Mouse (Mus musculus): ENCODE results near the gene Fam166a. TPM values are rescaled to one million over a fixed set of nuclear protein-coding genes. Genes with fewer than 3 reads are reported as not detected.

Fam166a gene
- total RNA-seq (2021), result under 1 TPM in 1 of 2 experiments, not detected in 1; 0.69 TPM
- long read RNA-seq, result 0 reads

GRCm38 (mm10) chr2:25218445-25218844, at the start of gene Fam166a:
TSS of gene Fam166a (plus strand) at chr2:25218745.
- DNase-seq (ENCODE audit: low spot score in 2 of 2), result no peak

DNA sequence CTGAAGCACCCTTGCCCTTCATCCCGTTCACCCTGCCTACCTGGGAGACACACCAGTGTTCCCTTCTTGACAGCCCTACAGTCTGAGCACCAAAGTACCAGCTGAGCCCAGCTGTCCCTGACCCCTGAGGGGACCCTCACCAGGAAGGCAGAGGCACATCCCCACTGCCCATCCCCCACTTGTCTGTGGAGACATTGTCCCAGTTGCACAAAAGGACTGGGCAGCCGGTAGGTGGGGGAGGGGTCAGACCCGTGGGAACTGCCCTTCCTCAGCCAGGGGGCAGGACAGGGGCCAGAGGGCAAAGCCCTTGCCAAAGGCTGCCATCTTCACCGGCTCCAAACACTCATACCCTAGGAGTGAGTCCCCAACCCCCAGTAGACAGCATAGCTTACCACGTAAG, 48.8 kb upstream of the Fam166a start:
- DNase-seq (ENCODE audit: low spot score in 2 of 2), result no peak

DNA sequence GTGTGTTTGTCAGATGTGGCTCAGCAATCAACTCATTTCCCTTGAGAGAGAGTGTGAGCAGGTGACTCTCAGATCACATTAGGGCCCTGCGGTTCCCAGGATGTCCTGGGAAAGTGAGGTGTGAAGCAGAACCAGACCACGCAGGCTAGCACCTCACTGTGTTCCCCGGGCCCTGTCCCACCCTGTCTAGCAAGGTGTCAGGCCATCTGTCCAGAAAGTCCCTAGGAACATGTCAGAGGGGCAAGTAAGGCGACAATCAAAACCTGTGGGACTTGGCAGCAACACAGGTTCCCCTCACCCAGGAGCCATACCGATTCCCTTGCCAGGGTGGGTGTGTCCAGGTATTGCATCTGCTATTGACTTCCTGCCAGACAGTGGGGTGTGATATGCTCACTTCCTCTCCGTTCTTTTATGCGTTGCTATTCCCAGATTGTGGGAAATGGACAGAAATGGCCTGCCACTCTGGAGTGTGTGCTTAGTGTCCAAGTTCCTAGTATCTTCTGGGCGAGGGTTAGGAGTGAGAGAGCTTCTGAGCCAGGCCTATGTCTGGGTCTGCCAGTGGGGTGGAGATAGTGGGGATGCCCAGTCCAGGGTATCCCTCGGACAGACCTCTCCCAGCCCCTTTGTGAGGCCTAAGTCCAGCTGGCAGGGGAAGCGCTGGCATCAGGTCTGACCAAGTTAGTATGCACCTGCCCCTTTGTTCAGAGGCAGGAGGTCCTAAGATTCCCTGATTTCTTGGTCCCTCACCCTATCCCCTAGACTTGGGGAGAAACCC, 48.0 kb upstream of the Fam166a start:
- no peak for DNase-seq (ENCODE audit: low spot score in 2 of 2)

DNA sequence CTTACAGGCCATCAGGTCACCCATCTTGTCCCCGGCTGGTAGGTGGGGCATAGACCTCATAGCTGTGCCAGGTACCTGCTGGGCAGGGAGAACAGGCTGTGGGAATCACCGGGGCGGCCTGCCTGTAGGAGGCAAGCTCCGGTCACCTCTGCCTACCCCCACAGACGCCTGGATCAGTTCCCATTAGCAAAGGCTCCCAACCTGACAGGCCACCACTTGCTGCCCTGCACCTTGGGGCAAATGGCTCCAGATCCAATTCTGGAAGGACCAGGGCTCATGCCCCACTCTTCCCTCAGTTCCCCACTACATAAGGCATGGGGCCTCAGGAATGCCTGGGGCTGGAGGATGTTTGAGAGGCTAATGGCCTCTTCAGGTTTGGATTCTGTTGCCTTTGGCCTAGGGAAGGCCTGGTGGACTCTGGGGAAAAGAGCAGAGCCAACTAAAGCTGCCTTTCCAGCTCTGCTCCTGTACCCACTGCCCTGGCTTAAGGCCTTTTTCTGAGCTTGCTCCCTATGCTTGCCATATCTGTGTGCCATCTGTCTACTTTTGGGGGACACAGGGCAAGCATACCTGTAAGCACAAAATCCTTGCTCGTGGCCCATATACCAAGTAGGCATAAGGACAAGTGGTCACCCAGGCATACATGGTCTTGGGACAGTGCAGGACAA, 47.3 kb upstream of the Fam166a start:
- DNase-seq (ENCODE audit: low spot score in 2 of 2), result no peak

DNA sequence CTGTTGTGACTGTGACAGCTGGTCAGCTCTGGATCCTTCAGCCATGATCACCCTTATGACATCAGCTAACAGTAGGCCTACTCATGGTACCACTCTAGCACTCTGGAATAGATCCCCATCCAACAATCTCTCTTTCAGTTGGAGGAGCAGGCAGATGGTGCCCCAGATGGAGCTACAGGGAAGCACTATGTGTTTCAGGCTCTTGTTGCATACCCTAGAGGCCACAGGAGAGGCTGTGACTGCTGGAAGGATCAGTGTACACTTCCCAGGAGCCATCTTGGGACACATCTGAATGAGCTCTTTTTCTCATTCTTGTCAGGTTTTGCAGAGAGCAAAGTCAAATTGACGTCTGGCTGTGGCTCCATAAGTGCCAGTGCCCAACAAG, 46.8 kb upstream of the Fam166a start:
- DNase-seq (ENCODE audit: low spot score in 2 of 2), result peak in 1 of 2 experiments; percentile 83

DNA sequence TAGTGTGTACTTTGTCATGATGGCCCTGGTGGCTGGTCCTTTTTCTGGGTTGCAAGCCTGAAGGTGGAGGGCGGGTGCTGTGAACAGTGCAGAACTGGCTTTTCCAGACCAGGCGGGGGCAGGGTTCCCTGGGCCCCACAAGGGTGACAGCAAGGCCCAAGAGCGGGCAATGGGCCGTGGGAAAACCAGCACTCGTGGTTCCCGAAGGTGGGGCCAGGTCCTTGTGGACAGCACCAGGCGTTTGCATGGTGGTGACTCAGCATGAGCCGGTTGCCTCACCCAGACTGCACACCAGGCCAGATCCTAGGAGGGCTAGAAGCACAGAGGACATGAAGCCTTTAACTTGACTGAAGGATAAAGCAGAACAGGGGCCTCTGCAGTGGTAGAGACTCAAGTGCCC, 45.9 kb upstream of the Fam166a start:
- DNase-seq (ENCODE audit: low spot score in 2 of 2), result no peak

- DNase-seq (ENCODE audit: low spot score in 2 of 2), result no peak
Observed at GRCm38 (mm10) chr2:25173821-25174220, 44.7 kb upstream of the Fam166a start.

DNA sequence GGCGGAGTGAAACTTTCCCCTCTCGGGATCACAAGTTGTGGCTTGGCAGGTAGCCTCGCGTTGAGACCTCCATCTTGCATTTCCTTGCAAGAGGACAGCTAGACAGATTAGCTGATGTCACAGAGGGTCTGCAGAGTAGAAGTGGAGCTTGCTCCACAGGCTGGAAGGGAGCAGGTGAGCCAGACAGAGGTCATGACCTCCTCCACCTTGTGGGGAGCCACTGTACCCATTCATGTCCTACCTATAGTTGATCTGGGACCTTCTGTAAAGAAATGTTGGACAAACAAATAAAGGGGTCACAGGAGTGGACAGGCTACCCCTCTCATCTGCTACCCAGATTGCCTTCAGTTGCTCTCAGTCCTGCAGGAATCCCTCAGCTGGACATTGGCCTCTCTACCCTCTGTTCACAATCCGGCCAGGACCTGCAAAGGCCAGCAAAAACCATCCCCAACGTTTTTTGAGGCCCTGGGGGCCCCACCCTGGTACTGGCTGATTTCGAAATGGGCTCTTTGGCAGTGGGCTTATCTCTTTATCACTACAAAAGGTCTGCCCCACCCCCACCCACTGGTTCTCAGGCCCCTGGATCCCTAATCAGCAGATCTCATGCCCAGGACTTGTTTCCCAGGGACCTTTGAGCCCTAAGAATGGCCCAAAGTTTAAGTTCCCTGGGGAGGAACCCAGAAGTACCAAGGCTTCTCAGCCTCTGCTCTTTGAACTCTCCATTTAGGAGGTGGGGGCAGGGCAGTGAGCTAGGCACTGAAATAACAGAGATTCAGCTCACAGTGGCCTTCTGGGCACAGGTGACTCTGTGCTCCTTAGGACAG, 43.5 kb upstream of the Fam166a start:
- no peak for DNase-seq (ENCODE audit: low spot score in 2 of 2)

DNA sequence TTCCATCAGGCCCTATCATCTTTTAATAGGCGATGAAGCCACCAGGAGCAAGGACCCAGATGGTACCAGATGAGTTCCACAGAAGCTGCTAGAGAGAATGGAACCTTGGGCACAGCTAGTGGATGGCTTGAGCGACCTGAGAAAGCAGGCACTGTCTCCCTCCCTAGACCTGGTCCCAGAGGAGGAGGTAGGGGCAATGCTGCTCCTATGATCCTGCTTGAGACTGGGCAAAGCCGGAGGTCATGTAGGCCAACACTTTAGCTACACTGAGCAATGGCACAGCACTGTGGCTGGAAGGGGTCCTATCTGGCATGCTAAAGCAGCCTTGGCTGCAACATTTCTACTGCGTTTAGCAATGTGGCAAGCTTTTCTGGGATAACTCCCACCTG, 42.9 kb upstream of the Fam166a start:
- DNase-seq (ENCODE audit: low spot score in 2 of 2), result no peak

DNA sequence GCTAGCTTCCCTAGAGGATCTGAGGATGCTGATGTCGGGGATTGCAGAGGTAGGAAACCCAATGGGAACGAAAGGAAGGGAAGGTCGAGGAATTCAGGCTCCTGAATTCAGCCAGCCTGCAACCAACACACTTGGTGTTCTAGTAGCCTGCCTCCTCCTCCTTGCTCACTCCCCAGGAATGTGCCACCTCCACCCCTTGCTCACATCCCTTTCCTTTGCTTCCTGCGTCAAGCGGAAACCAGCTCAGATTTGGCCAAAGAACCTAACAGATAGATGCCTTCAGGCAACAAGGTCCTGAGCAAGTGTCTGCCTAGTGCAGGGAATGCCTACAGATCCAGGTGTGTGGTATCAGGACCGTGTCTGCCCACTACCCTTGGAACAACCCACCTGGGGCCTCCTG, 42.0 kb upstream of the Fam166a start:
- no peak for DNase-seq (ENCODE audit: low spot score in 2 of 2)

DNA sequence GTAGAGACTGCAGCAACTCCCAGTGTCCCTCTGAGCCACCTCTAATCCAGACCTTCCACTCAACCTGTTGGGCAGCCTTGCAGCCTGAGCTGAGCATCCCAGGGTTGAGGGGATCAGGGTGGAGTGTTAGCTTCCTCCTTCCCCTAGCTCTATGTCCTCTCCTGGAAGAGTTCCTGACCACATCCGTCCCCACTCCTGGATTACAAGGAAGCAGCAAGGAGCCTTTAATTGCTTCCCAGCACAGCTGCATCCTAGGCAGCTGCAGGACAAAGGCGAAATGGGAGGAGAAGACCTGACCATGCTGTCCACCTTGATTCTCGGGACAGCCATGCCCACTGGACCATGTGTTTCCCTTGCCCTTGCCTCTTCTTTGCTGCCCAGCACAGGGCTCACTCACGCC, 41.5 kb upstream of the Fam166a start:
- DNase-seq (ENCODE audit: low spot score in 2 of 2), result no peak

GRCm38 (mm10) chr2:25177685-25178084, 40.9 kb upstream of the Fam166a start:
- no peak for DNase-seq (ENCODE audit: low spot score in 2 of 2)

DNA sequence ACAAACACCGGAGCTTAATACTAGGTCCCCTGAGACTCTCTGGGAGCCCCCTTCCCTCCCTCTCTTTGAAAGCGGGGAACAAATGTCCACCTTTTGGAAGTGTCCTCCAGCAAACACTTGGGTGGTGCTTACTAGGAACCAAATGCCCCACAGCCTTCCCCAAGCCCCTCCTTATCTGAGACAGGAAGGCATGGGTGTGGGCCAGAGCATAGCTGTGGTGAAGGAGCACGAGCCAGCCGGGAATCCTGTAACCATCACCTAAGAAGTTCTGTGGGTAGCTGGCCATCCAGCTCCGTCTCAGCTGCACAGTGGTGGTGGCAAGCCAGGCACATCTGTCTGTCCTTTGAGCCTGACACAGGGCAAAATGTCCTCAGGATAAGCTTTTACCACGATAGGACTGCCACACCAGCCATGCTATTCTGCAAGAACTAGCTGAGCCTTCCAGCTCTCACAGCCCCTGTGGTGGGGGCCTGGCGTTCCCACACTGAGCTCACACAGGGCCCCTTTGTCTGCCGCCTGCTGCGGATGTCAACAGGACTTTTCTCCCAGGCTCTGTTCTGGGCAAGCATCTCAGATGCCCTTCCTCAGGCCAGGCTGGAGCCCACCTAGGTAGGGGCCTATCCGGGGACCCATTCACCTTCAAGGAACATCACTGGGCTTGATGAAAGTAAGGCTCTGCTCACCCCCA, 40.1 kb upstream of the Fam166a start:
- DNase-seq (ENCODE audit: low spot score in 2 of 2), result no peak

- DNase-seq (ENCODE audit: low spot score in 2 of 2), result no peak
Observed at GRCm38 (mm10) chr2:25179566-25180217, 38.9 kb upstream of the Fam166a start.

DNA sequence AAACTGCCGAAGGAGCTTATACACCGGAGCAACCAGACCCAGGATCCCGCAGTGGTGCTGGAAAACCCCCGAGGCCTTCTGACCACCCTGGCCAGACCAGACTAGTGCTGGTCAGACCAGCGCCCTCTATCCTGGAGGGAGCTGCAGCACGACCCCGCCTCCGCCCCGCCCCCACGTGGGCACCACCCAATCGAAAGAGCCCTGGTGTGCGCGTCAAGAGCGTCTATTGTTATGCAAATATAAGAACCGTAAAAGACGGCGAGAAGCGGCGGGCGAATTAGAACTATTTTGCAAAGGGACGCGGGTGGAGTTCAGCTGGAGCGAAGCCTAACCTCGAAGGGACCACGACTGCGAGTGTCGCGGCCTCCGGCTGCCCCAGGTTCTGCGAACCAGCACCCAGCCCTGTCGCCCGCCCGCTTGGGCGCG, 38.1 kb upstream of the Fam166a start, which contains the start of gene Nrarp:
Gene Nrarp, plus strand, starts transcription at position 281 of the 426 bp plus-strand sequence.
- peak; percentile 87 to 96 for DNase-seq (ENCODE audit: low spot score in 2 of 2)

DNA sequence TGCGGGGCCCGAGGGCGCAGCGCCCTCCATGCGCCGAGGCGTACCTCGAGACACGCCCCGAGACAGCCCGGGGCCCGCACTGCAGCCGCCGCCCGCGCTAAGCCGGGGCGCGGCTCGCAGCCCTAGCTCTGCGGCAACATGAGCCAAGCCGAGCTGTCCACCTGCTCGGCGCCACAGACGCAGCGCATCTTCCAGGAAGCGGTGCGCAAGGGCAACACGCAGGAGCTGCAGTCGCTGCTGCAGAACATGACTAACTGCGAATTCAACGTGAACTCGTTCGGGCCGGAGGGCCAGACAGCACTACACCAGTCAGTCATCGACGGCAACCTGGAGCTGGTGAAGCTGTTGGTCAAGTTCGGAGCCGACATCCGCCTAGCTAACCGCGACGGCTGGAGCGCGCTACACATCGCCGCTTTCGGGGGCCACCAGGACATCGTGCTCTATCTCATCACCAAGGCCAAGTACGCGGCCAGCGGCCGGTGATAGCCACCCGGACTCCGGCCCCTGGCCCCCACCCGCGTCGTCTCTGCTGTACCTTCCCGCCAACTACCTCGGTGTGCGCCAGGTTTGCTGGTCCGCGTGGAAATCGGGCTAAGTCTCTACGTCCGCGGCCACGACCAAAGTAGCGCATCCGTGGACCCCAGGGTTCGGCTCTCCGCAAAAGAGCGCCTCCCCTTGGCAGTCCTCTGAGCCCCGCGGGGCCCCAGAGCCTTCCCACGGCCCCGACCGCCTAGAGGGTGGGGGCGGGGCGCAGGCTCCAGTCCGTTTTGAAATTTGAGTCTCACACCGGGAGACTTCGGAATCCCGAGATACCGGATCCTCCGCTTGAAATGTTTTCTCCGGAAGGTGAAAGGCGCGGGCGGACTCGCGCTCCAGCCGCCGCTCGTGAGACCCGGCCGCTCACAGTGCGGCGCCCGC, 37.3 kb upstream of the Fam166a start:
- DNase-seq (ENCODE audit: low spot score in 2 of 2), result no peak

GRCm38 (mm10) chr2:25181891-25182397, 36.6 kb upstream of the Fam166a start:
- no peak for DNase-seq (ENCODE audit: low spot score in 2 of 2)

DNA sequence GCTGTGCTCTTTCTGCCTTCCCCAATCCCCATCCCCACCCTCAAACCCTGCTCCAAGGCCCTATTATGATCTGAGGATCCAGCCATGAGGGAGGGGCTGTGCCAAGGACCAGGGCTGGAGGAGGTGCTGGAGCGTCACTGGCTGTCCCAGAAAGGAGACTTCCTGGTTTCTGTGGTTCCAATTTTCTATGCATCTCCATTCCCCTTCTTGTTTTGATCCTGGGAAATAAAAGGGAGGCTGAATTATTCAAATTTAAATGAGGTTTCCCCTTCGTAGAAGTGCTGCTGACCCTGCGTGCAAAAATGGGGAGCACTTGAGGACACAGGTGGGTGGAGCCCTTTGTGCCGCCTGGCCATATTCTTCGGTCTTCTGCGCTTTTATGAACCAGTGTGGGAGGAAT, 35.9 kb upstream of the Fam166a start:
- DNase-seq (ENCODE audit: low spot score in 2 of 2), result no peak

- no peak for DNase-seq (ENCODE audit: low spot score in 2 of 2)
Observed at GRCm38 (mm10) chr2:25183336-25183735, 35.2 kb upstream of the Fam166a start.

Measured in layer of hippocampus, adult 18-20 months (tissue).